Mouse (Mus musculus): Measurements from ENCODE around the gene Tmem131. TPM values are rescaled to one million over a fixed set of nuclear protein-coding genes. Genes with fewer than 3 reads are reported as not detected.
"Not testable (repeated sequence)": the region's sequence is repeated elsewhere in the genome, so short reads cannot be mapped to it uniquely, and the experiment has no call there.

Tmem131 gene
- total RNA-seq, 4 experiments from 2014 or later = 52.5 to 65.2 (median 58.2) TPM

DNA sequence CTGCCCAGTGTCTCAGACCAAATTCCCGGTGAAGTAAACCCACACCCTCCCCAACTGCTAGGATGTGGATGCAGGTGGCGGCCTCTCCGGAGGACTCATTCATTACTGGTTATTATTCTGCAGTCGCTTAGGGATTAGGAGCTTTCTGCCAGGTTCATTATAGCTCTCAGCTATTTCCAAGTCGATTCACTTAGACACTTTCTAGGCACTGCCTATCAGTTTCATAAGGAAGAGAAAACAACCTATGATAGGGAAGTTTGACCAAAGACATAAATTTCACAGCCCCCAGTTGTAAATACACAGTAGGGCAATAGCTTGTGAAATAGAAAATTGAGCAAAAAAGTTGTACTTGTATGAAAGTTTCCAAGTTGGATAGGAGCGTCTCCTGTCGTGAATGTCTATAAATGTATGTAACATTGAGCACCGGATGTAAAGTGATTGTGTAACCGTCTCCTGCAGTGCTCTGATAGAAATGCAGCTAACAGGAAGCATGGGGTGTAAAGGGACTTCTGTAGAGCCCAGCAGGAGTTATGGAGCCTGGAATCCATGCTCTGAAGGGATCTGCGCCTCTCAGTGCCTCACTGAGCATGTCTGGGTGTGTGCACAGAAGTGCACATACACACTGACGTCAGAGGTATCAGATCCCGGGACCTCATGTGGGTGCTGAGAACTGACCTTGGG lies 107.1 kb downstream of the Tmem131 start:
- no peak for DNase-seq (ENCODE audit: low spot score in 2 of 2)

DNA sequence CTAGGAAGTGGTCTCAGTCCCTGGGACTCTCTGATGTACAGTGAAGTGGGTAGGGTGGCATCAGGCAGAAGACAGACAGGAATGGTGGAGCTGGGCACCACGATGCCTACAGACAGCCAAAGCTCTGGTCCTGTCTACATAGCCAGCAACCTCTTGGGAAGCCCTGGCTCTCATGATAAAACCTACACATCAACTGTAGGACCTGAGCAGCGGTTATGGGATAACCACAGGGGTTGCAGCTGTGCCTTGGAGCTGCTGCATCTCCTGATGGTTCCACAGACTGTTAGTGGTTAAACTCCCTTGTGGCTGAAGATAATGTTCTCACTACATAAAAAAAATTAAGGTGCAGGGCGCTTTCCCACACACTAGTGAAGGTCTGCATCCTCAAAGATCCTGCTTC lies 107.9 kb downstream of the Tmem131 start:
- no peak for DNase-seq (ENCODE audit: low spot score in 2 of 2)

DNA sequence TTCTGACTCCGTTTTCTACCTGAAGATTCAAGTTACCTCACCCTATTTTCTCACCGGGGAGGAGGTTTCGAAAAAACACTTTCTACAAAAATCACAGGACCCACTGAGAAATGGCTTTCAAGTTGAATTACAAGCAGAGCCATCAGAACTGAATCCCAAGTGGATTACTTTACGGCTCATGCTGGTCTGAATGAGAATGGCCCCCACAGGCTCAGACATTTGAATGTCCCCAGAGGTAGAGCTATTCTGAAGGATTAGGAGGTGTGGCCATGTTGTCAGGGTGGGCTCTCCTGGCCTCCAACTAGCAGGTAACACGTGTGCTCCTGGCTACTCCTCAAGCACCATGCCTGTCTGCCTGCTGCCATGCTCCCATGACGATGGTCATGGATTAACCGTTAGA lies 109.4 kb downstream of the Tmem131 start:
- no peak for DNase-seq (ENCODE audit: low spot score in 2 of 2)

GRCm38 (mm10) chr1:36830913-36831866 lies 112.3 kb downstream of the Tmem131 start:
- no peak for DNase-seq (ENCODE audit: low spot score in 2 of 2)

DNA sequence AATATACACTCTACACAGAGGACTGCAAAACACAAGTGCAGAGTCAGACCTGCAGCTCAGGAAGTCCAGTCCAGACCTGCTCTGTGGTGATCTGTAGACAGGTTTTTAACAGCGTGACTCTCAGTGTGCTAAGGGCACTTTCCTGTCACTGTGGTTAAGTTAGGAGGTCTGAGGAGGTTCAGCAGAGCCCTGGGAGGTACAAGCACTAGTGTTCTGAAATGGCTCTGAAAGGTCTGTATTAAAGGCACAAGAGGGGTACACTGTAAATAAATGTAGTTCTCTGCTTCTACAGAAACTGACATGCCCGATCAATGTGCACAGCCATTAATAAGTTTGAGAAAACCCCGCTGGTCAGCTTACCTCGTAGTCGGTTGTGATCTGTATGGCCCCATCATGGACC lies 119.1 kb downstream of the Tmem131 start:
- DNase-seq (ENCODE audit: low spot score in 2 of 2) = no peak

DNA sequence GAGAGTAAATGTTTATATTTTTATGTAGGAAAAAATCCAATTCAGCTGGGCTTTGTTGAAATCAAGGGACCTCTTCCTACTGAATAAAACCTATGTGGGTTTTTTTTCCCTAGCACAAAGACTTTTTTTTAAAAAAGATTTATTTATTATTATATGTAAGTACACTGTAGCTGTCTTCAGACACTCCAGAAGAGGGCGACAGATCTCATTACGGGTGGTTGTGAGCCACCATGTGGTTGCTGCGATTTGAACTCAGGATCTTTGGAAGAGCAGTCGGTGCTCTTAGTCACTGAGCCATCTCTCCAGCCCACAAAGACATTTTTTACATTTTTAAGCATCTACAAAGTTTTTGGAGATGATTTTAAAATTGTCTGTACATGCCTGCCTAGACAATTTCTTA lies 121.5 kb downstream of the Tmem131 start:
- DNase-seq (ENCODE audit: low spot score in 2 of 2) = not testable (repeated sequence)

DNA sequence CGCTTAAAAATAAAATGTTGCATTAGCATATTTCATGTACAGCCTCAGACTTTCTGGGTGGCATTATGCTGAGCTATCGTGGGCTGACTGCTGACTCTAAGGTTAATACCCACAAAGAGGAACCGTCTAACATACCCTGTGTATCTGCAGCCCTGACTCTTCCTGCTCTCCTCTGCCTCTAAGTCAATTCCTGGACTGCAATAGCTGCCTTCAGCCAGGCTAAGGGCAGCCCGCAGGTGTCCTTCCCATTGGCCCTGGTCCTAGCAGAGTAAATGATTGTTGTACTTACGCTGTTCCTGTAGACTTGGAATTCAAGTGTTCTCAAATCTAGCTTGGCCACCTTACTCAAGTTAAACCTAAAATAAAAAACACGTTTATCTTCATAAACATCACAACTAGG lies 128.3 kb downstream of the Tmem131 start:
- DNase-seq (ENCODE audit: low spot score in 2 of 2) = no peak

GRCm38 (mm10) chr1:36814271-36814903 lies 129.1 kb downstream of the Tmem131 start:
- no peak for DNase-seq (ENCODE audit: low spot score in 2 of 2)

DNA sequence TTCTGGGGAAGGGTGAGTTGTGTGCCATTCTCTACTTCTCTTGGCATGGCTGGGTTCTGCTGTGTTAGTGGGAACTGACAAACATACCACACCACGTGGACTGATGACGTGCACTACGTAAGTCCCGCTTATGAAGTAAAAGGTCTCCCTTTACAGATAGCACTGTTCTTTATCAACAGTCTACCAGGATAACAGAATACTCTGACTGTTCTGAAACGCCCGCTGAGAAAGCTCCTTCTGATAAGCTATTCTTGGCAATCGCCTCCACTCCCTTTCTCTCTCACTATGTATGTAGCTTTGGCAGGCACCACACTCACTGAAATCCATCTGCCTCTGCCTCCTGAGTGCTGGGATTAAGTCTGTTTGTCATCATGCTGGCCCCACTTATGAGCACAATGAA lies 130.1 kb downstream of the Tmem131 start:
- peak; percentile 76 for DNase-seq (ENCODE audit: low spot score in 2 of 2)

GRCm38 (mm10) chr1:36811806-36812205 lies 131.7 kb downstream of the Tmem131 start:
- no peak for DNase-seq (ENCODE audit: low spot score in 2 of 2)

- DNase-seq (ENCODE audit: low spot score in 2 of 2) = peak; percentile 52 to 59
Observed at GRCm38 (mm10) chr1:36807782-36808565, 135.5 kb downstream of the Tmem131 start.

GRCm38 (mm10) chr1:36807086-36807485 lies 136.4 kb downstream of the Tmem131 start:
- no peak for DNase-seq (ENCODE audit: low spot score in 2 of 2)

DNA sequence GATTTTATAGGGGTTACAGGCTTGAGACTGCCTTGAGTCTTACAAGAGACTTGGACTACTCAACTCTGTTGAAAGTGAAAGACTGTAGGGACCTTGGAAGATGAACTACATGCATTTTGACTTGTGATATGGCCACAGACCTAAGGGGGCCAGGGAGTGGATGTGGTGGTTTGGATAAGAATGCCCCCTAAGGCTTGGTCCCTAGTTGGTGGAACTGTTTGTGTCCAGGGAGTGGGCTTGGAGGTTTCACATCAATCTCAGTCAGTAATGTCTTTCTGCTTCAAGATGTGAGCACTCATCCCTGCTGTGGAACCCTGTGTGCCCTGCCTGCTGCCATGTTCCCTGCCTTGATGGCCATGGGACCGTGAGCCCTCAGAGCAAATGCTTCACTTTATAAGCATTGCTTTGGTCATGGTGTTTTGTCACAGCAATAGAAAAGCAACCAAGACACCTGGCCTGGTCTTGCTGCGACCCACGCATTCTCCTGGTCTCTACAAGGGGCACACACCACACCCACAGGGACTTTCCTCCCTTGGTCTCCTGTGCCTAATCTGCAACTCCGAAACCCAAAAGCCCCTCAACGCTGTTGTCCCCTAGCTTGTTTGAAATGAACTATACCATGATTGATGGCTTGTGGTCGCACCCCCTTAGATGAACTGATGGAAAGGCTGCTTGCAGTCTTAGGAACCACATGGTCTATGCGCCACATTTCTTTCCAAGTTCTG lies 137.1 kb downstream of the Tmem131 start:
- no peak for DNase-seq (ENCODE audit: low spot score in 2 of 2)

DNA sequence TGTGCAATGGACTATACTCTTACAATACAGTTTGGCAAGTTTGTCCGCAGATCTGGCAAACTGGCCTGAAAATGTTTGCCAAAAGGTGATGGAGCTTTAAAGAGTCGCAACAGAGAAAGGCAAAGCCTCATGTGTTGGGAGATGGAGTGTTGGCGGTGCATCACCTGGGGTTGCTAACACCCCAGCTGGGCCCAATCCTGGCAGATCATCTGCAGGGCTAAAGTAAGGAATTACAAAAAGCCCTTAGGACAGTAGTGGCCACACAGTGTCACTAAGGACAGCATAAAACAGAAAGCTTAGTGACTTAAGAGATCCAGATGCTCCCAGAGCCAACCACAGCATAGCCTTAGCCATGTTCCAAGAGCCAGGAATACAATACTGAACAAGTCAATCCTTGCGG lies 138.6 kb downstream of the Tmem131 start:
- DNase-seq (ENCODE audit: low spot score in 2 of 2) = no peak

DNA sequence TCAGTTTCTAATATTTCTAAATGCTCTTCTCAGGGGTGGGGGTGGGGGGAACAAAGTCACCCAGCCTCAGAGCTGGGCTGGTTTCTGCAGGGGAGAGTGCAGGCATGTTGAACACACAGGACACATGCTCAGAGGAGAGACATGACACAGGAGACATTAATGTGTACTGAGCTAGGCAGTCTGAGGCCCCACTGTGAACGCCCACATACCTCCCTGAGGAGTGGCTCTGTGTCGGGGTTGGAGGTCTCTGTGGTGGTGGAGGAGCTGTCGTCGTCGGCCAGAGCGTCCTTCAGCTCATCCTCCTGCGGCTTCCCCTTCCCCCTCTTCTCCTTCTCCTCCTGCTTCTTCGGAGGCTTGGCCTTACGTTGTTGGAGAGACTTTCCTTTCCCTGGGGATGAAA lies 139.2 kb downstream of the Tmem131 start:
- no peak for DNase-seq (ENCODE audit: low spot score in 2 of 2)

DNA sequence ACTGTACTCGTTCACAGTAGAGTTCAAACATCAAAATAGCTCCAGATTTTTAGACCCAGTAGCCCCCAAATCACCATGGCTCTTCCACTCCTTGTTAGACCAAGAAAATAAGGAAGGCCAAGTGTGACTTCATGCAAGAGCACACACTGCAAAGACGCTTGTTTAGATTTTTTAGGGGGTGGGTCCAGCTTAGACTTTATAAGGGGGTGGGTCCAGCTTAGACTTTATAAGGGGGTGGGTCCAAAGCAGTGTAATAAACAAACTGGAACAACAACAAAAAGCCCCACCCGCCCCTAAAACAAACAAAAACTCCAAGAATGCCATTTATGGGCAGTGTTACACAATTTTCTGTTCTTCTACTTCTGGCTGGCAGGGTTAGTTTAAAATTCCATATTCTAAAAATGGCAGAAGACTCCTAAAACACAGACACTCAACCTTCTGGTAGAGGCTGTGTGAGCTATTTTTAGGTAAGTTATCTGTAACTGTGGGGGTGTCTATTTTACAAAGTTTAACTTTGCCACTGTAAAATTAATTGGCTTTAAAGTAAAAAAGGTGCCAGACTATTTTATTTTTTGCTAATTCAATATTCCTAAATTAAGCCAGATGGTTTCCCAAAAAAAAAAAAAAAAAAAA lies 143.0 kb downstream of the Tmem131 start:
- no peak for DNase-seq (ENCODE audit: low spot score in 2 of 2)

GRCm38 (mm10) chr1:36797481-36797880 lies 146.0 kb downstream of the Tmem131 start:
- peak; percentile 66 to 74 for DNase-seq (ENCODE audit: low spot score in 2 of 2)

GRCm38 (mm10) chr1:36796711-36797110 lies 146.8 kb downstream of the Tmem131 start:
- no peak for DNase-seq (ENCODE audit: low spot score in 2 of 2)

DNA sequence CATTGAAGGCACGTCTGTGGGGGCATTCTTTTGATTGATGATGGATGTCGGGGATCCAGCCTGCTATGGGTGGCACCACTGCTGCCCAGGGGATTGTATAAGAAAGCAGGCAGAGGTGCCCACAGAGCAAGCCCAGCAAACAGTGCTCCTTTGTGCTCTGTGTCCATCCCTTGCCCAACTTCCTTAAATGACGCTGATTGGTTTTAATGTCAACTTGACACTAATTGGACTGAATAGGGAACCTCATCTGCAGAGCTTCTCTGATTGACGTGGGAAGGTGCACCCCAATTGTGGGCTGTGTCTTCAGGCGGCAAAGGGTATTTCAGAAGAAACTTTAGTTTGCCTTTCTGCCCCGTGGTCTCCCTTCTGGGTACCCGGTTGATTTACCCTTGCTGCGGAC lies 154.1 kb downstream of the Tmem131 start:
- no peak for DNase-seq (ENCODE audit: low spot score in 2 of 2)

- no peak for DNase-seq (ENCODE audit: low spot score in 2 of 2)
Observed at GRCm38 (mm10) chr1:36786377-36786776, 157.1 kb downstream of the Tmem131 start.

Data from layer of hippocampus, adult 8-10 months (tissue).